Mouse (Mus musculus): ENCODE data around the gene Camta2. TPM values are rescaled to one million over a fixed set of nuclear protein-coding genes. Genes with fewer than 3 reads are reported as not detected.

The Camta2 gene
- polyA plus RNA-seq, 1 experiment from 2014 or later: 9.2 TPM

DNA sequence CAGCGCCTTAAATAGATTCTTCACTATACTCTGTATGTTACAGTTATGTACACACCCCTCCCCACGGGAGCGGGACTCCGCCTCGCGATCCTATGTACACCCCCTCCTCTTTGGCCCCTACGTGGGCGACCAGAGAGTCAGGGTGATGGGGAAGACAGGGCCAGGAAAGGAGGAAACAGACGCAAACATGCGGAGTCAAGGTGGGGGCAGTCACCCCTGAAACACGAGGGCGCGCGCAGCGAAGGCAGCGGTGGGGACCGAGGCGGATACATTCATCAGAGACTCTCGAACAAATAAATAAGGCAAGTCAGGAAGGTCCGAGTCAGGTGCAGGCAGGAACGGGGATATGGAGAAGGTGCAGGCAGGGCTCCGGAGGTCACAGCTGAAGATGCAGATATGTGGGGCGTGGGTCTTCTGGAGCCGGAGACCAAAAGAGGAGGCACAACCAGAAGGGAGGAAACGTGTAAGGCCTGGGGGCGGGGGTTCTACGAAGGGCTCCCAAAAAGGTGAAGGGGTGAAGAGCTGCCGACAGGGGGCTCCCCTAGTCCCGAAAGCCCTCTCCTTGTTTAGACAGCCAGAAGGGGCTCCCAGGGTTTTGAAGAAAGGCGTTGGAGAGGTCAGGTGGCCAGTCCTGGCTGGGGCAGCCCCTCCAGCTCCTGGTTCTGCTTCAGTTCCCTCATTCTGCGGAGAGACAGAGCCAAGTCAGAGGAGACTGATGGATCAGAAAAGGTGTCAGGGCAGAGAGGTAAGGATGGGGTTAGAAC is 18.1 kb downstream of the Camta2 start:
- peak overlapping the region; percentile 98 for H3K27ac ChIP-seq
- TF ChIP-seq CTCF (IDR thresholded peaks at IDR 0.05; ENCODE audit: low read depth): peak; percentile 64
- H3K27me3 ChIP-seq (ENCODE audit: insufficient read depth, low read length): no peaks in the 10 kb centered on the region
- under 1% methylated on average over 31 of the region's 31 CpGs for WGBS
- ATAC-seq (replicated peaks; ENCODE audit: low FRiP score, low read depth) (peak; percentile 4; the same call in 1 of the 2 replicates), DNase-seq (ENCODE audit: low spot score) (peak; percentile 91)
- H3K4me3 ChIP-seq (replicated peaks; ENCODE audit: low read depth, low read length): peak overlapping the region; percentile 63
- no peaks in the 10 kb centered on the region for H3K9me3 ChIP-seq (replicated peaks; ENCODE audit: low read length)
- H3K9ac ChIP-seq (ENCODE audit: low read depth, low read length): peak overlapping the region; percentile 73
- peaks cover 16% of the 10 kb centered on the region for H3K36me3 ChIP-seq (ENCODE audit: insufficient read depth, low read length)
- H3K4me1 ChIP-seq (replicated peaks; ENCODE audit: insufficient read depth, low read length): peaks cover 7% of the 10 kb centered on the region
- peak overlapping the region; percentile 96 for H3K4me2 ChIP-seq (ENCODE audit: low read length)

GRCm38 (mm10) chr11:70668771-70669505 is 19.0 kb downstream of the Camta2 start, which contains the start of gene Spag7:
Gene Spag7 (minus strand): TSS chr11:70669416.
- WGBS: under 1% methylated on average over 44 of the region's 44 CpGs
- Histone ChIP-seq H3K9ac (ENCODE audit: low read depth, low read length) (peak within 1 kb of the TSS; percentile 73), H3K27ac (peak within 1 kb of the TSS; percentile 98), H3K9me3 (replicated peaks; ENCODE audit: low read length) (no peaks in the 10 kb centered on the region), H3K36me3 (ENCODE audit: insufficient read depth, low read length) (peaks cover 22% of the 10 kb centered on the region), H3K27me3 (ENCODE audit: insufficient read depth, low read length) (no peaks in the 10 kb centered on the region), H3K4me1 (replicated peaks; ENCODE audit: insufficient read depth, low read length) (peaks cover 7% of the 10 kb centered on the region), H3K4me3 (replicated peaks; ENCODE audit: low read depth, low read length) (peak within 1 kb of the TSS; percentile 63), H3K4me2 (ENCODE audit: low read length) (peak within 1 kb of the TSS; percentile 96)
- TF ChIP-seq CTCF (IDR thresholded peaks at IDR 0.05; ENCODE audit: low read depth): no peak
- ATAC-seq (replicated peaks; ENCODE audit: low FRiP score, low read depth) (peak; percentile 94), DNase-seq (ENCODE audit: low spot score) (peak; percentile 100)

DNA sequence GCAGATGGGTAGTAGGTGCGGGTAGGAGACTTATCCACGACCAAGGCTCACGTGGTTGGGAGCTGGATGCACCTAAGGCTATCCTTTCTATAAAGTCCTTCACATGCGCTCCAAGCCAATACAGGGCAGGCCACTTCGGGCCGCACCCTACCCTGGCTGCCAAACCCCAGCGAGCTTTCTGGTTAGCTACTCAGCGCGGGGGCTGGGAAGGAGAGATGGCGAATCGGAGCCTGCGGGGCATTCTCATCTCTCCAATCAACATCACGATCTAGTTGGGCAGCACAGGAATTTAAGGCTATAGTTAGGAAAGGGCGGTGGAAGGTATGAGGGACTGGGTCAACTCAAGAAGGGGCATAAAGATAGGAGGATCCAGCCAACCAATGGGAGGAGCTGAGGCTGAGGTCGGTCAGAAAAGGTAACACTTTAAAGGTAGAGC is 19.6 kb downstream of the Camta2 start:
- H3K4me1 ChIP-seq (replicated peaks; ENCODE audit: insufficient read depth, low read length): peaks cover 7% of the 10 kb centered on the region

DNA sequence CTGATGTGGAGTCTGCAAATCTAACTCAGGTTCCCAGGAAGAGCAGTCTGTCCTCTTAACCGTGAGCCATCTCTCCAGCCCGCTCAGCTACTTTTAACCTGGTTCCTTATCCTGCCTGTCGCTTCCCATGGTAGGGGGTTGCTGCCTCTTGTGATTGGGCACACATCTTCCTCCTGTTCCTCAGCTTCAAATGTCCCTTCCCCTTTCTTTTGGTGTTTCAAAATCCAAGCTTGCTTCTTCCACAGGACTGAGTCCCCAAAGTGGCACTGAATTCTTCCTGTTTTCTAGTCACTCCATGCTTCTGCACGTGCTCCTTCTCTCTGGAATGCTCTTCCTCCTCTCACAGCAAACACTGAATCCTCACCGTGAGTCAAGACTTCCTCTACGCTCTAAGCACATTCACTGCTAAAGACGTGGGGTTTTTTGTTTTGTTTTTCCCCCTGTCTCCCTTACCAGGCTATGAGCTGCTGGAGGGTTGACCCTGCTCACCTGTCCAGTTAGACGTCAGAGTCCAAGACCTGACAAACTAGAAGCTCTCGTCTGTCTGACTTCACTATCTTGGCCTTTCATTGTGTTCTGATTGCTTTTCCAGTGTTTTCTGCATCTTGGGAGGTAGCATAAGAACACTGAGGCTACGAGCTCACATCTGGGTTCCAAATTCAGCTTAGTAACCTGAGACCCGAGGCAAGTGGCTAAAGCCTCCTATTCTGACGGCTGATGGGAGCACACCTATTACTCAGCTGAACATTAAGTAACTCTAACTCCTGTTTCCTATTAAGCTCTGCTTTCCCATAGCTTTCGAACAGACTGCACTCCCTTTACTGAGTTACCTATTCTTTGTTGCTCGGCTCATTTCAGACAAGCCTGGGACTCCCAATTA is 20.4 kb downstream of the Camta2 start:
- DNase-seq (ENCODE audit: low spot score) (no peak), ATAC-seq (replicated peaks; ENCODE audit: low FRiP score, low read depth) (no peak)
- Histone ChIP-seq H3K36me3 (ENCODE audit: insufficient read depth, low read length) (peaks cover 33% of the 10 kb centered on the region), H3K4me3 (replicated peaks; ENCODE audit: low read depth, low read length) (peak overlapping the region; percentile 63), H3K4me2 (ENCODE audit: low read length) (peak overlapping the region; percentile 96), H3K9ac (ENCODE audit: low read depth, low read length) (peak overlapping the region; percentile 60; the same call in 1 of the 2 replicates), H3K9me3 (replicated peaks; ENCODE audit: low read length) (no peaks in the 10 kb centered on the region), H3K27me3 (ENCODE audit: insufficient read depth, low read length) (no peaks in the 10 kb centered on the region), H3K4me1 (replicated peaks; ENCODE audit: insufficient read depth, low read length) (peaks cover 7% of the 10 kb centered on the region), H3K27ac (peak overlapping the region; percentile 75)
- WGBS: 54% methylated on average over 14 of the region's 14 CpGs
- no peak for TF ChIP-seq CTCF (IDR thresholded peaks at IDR 0.05; ENCODE audit: low read depth)

More for the DNA sequence above, 19.6 kb downstream of the Camta2 start:
- peak overlapping the region; percentile 63 for H3K4me3 ChIP-seq (replicated peaks; ENCODE audit: low read depth, low read length)
- DNase-seq (ENCODE audit: low spot score) (no peak), ATAC-seq (replicated peaks; ENCODE audit: low FRiP score, low read depth) (no peak)
- no peak for TF ChIP-seq CTCF (IDR thresholded peaks at IDR 0.05; ENCODE audit: low read depth)
- H3K9ac ChIP-seq (ENCODE audit: low read depth, low read length): peak overlapping the region; percentile 60
- no peaks in the 10 kb centered on the region for H3K9me3 ChIP-seq (replicated peaks; ENCODE audit: low read length)
- H3K27ac ChIP-seq: peak overlapping the region; percentile 75
- peak overlapping the region; percentile 96 for H3K4me2 ChIP-seq (ENCODE audit: low read length)
- H3K36me3 ChIP-seq (ENCODE audit: insufficient read depth, low read length): peaks cover 24% of the 10 kb centered on the region
- under 1% methylated on average over 15 of the region's 15 CpGs for WGBS
- no peaks in the 10 kb centered on the region for H3K27me3 ChIP-seq (ENCODE audit: insufficient read depth, low read length)

GRCm38 (mm10) chr11:70666687-70667086 is 21.2 kb downstream of the Camta2 start:
- ATAC-seq (replicated peaks; ENCODE audit: low FRiP score, low read depth) (no peak), DNase-seq (ENCODE audit: low spot score) (no peak)
- Histone ChIP-seq H3K27me3 (ENCODE audit: insufficient read depth, low read length) (no peaks in the 10 kb centered on the region), H3K9ac (ENCODE audit: low read depth, low read length) (no peak overlapping the region), H3K9me3 (replicated peaks; ENCODE audit: low read length) (no peaks in the 10 kb centered on the region), H3K4me2 (ENCODE audit: low read length) (no peak overlapping the region), H3K27ac (no peak overlapping the region), H3K36me3 (ENCODE audit: insufficient read depth, low read length) (peaks cover 40% of the 10 kb centered on the region), H3K4me1 (replicated peaks; ENCODE audit: insufficient read depth, low read length) (peaks cover 7% of the 10 kb centered on the region), H3K4me3 (replicated peaks; ENCODE audit: low read depth, low read length) (no peak overlapping the region)
- TF ChIP-seq CTCF (IDR thresholded peaks at IDR 0.05; ENCODE audit: low read depth): no peak
- WGBS: 93% methylated on average over 8 of the region's 8 CpGs
